Mouse (Mus musculus) thymus, adult 2 months (tissue): ENCODE results near the gene Pip5kl1. TPM values are rescaled to one million over a fixed set of nuclear protein-coding genes. Genes with fewer than 3 reads are reported as not detected.

ENCODE experiments used
- DNase-seq: peaks from one replicate; pipeline ENCODE4 v3.0.0; 2021
- H3K27ac ChIP-seq: fragments of 200-500 bp; 2 replicates; pipeline ENCODE4 v1.5.1; 2012; ENCODE audit warnings: low read length, control low read depth; ENCODE audit not compliant: control insufficient read depth, insufficient read depth
- H3K27me3 ChIP-seq: fragments of 200-500 bp; 2 replicates; pipeline ENCODE4 v1.6.1; 2012; ENCODE audit warnings: mild to moderate bottlenecking, low read length, moderate library complexity, mixed read lengths; ENCODE audit not compliant: control insufficient read depth, insufficient read depth
- H3K36me3 ChIP-seq: fragments of 200-500 bp; 2 replicates; pipeline ENCODE4 v1.6.1; 2012; ENCODE audit warnings: mild to moderate bottlenecking, low read length, moderate library complexity; ENCODE audit not compliant: control insufficient read depth, insufficient read depth
- H3K4me1 ChIP-seq: fragments of 200-500 bp; replicated peaks from 2 replicates; pipeline ENCODE4 v1.6.1; 2012; ENCODE audit warnings: low read length; ENCODE audit not compliant: control insufficient read depth, insufficient read depth
- H3K4me3 ChIP-seq: fragments of 200-500 bp; 2 replicates; pipeline ENCODE4 v1.5.1; 2012; ENCODE audit warnings: mild to moderate bottlenecking, low read length, control low read depth, moderate library complexity; ENCODE audit not compliant: control insufficient read depth, insufficient read depth
- CTCF ChIP-seq: fragments of 200-500 bp; IDR thresholded peaks from 2 replicates; pipeline ENCODE4 v1.5.1; 2012; ENCODE audit warnings: mild to moderate bottlenecking, control low read depth, low read length, moderate library complexity, borderline replicate concordance; ENCODE audit not compliant: control insufficient read depth, poor library complexity, insufficient read depth; ENCODE audit errors: extremely low read depth
- POLR2A ChIP-seq: fragments of 200-500 bp; IDR thresholded peaks from 2 replicates; pipeline ENCODE4 v1.6.1; 2012; ENCODE audit warnings: mild to moderate bottlenecking, low read length, control low read depth, moderate library complexity; ENCODE audit not compliant: control insufficient read depth, poor library complexity, insufficient read depth; ENCODE audit errors: extremely low read depth
- WGBS: fragments of 180-500 bp; shearing (Covaris S2); methylation state at CpG from one replicate; pipeline ENCODE4 v1.1.7; 2018; 5-methylcytosine and 5-hydroxymethylcytosine counted together
- polyA plus RNA-seq: library from polyadenylated mRNA; depleted of rRNA; stranded (reverse); fragments of >200 nt; gene quantifications from 2 replicates; pipeline ENCODE4 v1.2.3, GENCODE M21; 2012

Gene Pip5kl1
- polyA plus RNA-seq, 1 experiment: 0.92 TPM

DNA sequence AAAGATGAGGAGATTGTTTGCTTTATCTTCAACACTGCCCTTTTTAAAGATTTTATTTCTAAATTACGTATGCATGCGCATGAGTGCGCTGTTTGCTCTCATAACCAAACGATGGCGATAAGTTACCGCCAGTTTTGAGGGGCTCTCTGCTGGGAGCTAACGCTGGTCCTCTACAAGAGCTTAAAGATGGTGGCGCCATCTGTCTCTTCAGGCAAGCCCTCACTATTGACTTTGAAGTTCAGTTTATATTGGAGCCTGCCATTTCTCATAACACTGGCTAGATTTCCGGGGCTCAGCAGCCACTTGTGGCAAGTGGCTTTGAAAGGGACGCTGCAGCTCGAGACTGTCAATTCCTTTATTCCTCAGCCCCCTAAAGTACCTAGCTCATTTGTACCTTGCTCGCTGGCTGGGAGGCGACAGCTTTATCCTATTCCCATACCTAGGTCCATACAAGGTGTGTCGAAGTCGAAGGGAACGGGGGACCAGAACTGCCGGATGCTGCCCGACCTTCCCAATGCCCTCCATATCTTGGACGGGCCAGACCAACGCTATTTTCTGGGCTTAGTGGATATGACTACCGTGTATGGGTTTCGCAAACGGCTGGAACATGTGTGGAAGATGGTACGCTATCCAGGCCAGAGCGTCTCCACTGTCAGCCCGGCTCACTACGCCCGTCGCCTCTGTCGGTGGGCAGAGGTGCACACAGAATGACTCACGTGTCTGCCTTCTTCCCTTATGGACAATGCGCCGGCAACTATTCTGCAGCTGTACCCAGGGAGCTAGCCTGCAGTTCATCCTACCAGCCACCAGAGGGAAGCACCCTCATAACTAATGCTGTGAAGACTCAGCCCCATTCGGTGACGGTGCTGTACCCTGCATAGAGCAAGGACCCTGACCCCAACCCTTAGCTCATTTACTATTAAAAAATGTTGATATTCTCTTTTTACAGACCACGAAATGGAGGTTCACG, 8.5 kb downstream of the Pip5kl1 start:
- H3K27ac ChIP-seq: no peak overlapping the region
- no peak for TF ChIP-seq POLR2A
- TF ChIP-seq CTCF: peak; percentile 89; the same call in 1 of the 2 replicates
- DNase-seq: peak; percentile 83
- WGBS: 12% methylated on average over 37 of the region's 37 CpGs
- H3K36me3 ChIP-seq: no peaks in the 10 kb centered on the region
- H3K4me3 ChIP-seq: peak overlapping the region; percentile 6; the same call in 1 of the 2 replicates
- peaks cover 21% of the 10 kb centered on the region for H3K4me1 ChIP-seq
- H3K27me3 ChIP-seq: no peaks in the 10 kb centered on the region

DNA sequence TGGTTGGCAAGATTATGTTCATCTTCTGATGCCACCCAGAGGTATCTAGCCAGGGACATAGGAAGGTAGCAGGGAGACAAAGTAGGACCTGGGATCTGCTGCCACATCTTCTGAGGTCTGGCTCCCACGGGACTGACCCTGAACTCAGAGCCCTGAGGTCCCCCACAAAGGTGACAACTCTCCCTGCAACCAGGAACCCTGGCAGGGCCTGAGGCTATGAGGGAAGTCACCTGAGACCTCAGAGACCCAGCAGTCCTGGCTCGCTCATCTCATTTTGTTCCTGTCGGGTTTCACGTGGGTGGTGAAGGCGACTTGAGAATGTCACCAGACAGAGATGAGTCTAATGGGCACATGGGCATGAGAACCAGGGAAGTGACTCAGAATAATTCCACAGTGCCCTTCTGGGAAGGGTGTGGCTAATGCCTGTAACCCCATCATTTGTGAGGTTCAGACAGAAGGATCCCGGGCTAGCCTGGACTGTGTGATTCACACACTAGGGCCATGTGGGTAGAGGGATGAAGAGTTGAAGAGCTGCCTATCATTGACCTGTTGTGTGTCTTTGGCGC, 10.6 kb downstream of the Pip5kl1 start:
- TF ChIP-seq CTCF (no peak), POLR2A (no peak)
- no peaks in the 10 kb centered on the region for H3K27me3 ChIP-seq
- H3K4me3 ChIP-seq: no peak overlapping the region
- H3K36me3 ChIP-seq: no peaks in the 10 kb centered on the region
- H3K4me1 ChIP-seq: peaks cover 24% of the 10 kb centered on the region
- DNase-seq: no peak
- 89% methylated on average over 7 of the region's 7 CpGs for WGBS
- no peak overlapping the region for H3K27ac ChIP-seq

DNA sequence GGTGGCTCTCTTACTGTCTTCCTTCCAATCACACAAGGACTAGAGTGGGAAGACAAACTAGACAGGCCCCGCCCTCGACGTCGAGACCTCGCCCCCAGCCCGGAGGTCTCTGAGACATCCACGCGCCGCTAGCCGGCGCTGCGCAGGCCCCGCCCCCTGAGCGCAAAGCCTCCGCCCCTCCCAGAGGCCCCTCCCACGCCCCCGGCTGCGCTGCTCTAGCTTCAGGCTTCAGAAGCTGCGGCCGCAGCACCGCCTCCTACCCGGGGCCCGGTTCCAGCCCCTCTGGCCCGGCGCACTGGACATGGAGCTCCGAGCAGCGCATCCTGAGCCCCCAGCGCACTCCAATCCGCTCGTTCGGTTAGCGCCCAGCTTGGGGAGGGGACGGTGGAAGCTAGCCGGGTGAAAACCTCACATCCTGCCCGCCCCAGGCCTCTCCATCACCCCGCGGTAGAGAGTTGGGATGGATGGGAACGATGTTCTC, 12.3 kb downstream of the Pip5kl1 start, which contains the start of gene St6galnac4:
Gene St6galnac4 (plus strand): TSS at position 225 of the 481 bp plus-strand sequence.
- Histone ChIP-seq H3K4me1 (peaks cover 24% of the 10 kb centered on the region), H3K4me3 (peak within 1 kb of the TSS; percentile 67), H3K27me3 (no peaks in the 10 kb centered on the region), H3K27ac (peak within 1 kb of the TSS; percentile 61; the same call in 1 of the 2 replicates), H3K36me3 (no peaks in the 10 kb centered on the region)
- TF ChIP-seq CTCF (peak; percentile 60; the same call in 1 of the 2 replicates), POLR2A (peak; percentile 48; the same call in 1 of the 2 replicates)
- peak; percentile 91 for DNase-seq
- WGBS: 0% methylated on average over 38 of the region's 38 CpGs

DNA sequence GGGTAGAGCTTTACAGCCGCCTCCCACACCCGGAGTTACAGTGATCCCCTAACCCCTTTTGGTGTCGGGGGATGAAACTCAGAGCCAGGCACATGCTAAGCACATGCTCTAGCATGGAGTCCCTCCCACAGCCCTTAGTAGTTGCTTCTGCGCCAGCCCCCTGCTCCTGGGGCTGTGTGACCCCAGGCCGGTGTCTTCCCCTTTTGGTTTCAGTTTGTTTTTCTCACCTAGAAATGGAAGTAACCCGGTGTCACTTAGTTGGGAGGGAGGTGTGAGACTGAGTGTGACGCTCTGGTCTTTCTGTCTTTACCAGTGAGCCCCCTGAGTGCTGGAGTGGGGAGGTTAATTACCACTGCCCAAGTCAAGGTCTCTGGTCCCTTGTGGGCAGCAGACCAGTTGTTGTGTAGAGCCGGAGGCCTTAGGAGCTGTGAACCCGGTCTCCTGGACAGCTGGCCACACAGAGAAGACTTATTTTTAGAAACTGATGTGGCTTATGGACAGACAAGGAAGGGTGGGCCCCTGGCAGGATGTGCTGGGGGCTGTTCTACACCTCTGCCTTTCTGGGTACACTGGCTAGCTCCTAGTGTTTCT, 13.2 kb downstream of the Pip5kl1 start:
- DNase-seq: peak; percentile 30
- no peaks in the 10 kb centered on the region for H3K27me3 ChIP-seq
- H3K36me3 ChIP-seq: no peaks in the 10 kb centered on the region
- peak overlapping the region; percentile 61; the same call in 1 of the 2 replicates for H3K27ac ChIP-seq
- TF ChIP-seq CTCF (no peak), POLR2A (no peak)
- H3K4me3 ChIP-seq: peak overlapping the region; percentile 67
- H3K4me1 ChIP-seq: peaks cover 22% of the 10 kb centered on the region
- 4% methylated on average over 9 of the region's 9 CpGs for WGBS

DNA sequence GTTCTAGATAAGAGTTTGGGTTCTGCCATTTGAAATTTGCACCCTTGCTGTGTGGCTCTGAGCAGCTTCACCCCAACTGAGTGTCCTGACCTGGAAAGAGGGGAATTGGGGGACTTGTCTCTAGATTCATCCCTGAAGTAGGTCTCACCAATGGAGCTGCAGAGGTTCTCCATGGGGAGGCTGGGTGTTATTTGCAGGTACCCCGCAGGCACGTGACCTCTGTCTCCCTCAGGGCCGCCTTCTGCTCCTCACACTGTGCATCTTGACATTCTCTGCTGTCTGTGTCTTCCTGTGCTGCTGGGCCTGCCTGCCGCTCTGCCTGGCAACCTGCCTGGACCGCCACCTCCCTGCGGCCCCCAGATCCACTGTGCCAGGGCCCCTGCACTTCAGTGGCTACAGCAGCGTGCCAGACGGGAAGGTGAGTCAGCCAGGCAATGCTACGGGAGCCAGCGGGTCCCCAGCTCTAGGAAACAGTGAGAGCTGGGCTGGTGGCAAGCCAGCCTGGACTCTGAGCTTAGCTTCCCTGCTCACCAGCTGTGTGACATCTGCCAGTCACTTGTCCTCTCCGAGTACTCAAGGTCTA, 14.7 kb downstream of the Pip5kl1 start:
- Histone ChIP-seq H3K27me3 (no peaks in the 10 kb centered on the region), H3K36me3 (no peaks in the 10 kb centered on the region), H3K27ac (no peak overlapping the region), H3K4me3 (no peak overlapping the region), H3K4me1 (peaks cover 16% of the 10 kb centered on the region)
- TF ChIP-seq POLR2A (no peak), CTCF (no peak)
- 92% methylated on average over 11 of the region's 11 CpGs for WGBS
- DNase-seq: no peak

DNA sequence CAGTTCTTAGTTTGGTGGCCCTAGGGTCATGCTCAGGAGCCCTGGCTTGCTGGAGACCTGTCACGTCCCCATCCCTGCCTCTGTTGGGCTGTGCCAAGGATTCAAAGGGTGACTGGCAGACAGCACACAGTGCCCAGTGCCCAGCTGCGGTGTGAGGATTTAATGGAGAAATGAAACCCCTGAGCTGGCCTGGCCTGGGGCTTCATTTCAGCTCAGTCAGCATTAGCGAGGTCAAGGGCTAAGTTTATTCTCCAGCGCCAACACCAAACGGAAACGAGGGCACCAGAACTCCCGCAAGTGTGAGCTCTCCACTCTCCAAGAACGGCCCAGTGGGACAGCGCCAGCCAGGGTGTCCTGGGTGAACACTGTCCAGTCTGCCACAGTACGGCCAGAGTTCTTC, 15.6 kb downstream of the Pip5kl1 start:
- H3K36me3 ChIP-seq: no peaks in the 10 kb centered on the region
- WGBS: 94% methylated on average over 10 of the region's 10 CpGs
- H3K27me3 ChIP-seq: no peaks in the 10 kb centered on the region
- TF ChIP-seq POLR2A: no peak
- TF ChIP-seq CTCF: no peak
- no peak overlapping the region for H3K4me3 ChIP-seq
- H3K4me1 ChIP-seq: peaks cover 16% of the 10 kb centered on the region
- H3K27ac ChIP-seq: no peak overlapping the region
- no peak for DNase-seq
